Mouse (Mus musculus) yolk sac, embryonic 10.5 days (tissue): ENCODE measurements around the gene Tac4.

Experiments
- DNase-seq: peaks from one replicate; pipeline ENCODE4 v3.0.0-alpha.2; 2017; ENCODE audit warnings: low spot score

The Tac4 gene

GRCm38 (mm10) chr11:95318116-95318515, 56.8 kb downstream of the Tac4 start:
- no peak for DNase-seq
